Mouse (Mus musculus) adrenal gland, adult 8-10 months (tissue): ENCODE data around the gene Fibcd1. TPM values are rescaled to one million over a fixed set of nuclear protein-coding genes. Genes with fewer than 3 reads are reported as not detected.

Experiments
- DNase-seq: peaks from one replicate; pipeline ENCODE4 v3.0.0; 2022
- total RNA-seq, 4 experiments: library from RNA; stranded (reverse); gene quantifications; 2 replicates each; pipeline ENCODE4 v1.2.4; 2022

Fibcd1 gene
- total RNA-seq, 4 experiments from 2014 or later = 0.09 to 0.13 (median 0.11) TPM

GRCm38 (mm10) chr2:31857180-31857579 is 11.4 kb upstream of the Fibcd1 start:
- no peak for DNase-seq

- DNase-seq = no peak
These were observed 10.2 kb upstream of the Fibcd1 start for GRCm38 (mm10) chr2:31855991-31856390.

GRCm38 (mm10) chr2:31850141-31850540 is 4.3 kb upstream of the Fibcd1 start:
- DNase-seq = no peak

DNA sequence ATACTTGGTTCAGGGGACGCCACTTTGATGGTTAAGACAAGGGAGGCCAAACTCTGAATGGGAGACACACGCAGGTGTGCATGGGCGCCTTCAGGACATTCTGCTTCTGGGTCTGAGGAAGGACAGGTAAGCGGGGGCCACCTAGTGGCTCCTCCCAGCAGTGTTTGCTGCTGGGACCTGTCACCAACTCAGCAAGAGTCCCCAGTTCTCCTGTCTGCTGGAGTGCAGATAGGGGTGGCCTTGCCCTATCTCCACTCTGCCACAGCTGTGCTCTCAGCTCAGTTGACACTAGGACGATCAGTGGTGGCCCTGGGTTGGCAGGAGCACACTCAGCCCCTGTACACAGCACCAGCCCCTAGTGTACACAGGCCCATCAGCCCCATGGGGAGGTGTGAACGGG is 2.1 kb upstream of the Fibcd1 start:
- no peak for DNase-seq

DNA sequence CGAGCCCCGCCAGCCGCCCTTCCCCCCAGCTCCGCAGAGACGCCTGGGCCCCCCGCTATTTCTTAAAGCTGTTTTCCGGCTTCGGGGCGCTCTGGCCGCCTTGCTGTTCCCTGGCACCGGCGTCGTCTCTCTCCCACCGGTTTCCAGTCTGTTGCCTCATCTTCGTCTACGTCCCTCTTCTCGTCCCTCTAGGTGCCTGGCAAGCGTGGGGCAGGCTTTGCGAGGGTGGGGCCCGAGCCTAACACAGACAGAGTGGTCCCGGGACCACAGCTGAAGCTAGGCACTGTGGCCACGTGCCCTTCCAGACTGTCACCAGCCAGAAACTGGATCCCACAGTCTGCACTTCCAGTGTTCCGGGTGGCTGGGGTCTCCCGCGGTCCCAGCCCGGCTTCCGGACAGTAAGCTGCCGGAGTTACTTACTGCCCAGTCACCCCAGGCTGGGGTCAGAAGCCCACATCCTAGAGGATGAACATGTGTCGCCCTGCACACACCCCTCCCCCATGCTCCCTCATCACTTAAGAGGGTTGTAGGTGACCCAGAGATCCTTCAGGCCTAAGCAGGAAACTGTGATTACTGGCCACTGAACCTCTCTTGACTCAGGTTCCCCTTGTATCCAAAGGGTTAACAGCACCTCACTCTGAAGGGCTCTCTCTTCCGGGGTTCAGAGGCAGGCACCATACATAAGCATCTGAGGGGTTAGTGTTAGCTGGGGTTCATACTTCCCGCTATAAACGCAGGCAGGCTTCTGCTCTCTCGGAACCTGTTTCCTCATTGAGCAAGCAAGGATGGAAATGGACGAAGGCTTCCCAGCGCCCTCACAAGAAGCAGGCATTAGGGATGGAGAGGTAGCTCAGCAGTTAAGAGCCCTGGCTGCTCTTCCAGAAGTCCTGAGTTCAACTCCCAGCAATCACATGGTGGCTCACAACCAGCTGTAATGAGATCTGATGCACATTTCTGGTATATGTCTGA is 1.2 kb upstream of the Fibcd1 start:
- no peak for DNase-seq

DNA sequence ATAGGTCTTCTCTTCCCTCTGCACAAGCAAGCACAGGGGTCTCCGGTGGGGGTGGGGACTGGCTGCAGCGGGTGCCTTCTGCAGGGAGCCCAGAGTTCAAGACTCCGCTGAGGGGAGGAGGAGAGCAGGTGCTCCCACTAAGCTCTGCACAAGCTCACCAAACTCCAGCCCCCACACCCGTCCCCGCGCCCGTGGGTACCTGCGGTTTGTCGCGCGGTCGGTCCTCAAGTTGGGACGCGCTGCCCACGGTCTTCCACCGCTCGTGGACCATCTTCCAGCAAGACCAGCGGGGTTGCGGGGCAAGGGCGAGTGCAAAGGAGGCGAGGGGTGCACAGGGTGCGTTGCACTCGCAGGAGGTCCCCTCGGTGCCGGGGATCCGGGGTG is 301 bp downstream of the Fibcd1 start:
- no peak for DNase-seq

- DNase-seq = no peak
These were observed 1.1 kb downstream of the Fibcd1 start for GRCm38 (mm10) chr2:31844729-31845136.

DNA sequence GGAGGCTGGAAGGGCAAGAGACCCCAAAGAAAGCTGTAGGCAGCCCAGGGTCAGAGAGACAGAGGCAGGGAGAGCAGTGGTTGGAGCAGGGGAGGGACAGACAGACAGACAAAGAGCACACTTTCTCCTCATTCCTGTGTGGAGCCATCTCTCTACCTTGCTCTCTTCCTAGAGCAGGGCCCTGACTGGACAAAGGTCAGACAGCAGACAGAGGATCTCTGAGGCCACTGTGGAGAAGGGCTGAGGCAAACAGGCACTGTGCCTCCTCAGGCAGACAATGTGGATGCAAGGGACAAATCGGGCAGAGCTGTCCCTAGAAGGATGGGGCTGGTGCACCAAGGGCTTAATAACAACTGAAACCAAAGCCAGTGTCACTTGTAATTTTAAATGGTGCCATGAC is 6.9 kb downstream of the Fibcd1 start:
- no peak for DNase-seq

DNA sequence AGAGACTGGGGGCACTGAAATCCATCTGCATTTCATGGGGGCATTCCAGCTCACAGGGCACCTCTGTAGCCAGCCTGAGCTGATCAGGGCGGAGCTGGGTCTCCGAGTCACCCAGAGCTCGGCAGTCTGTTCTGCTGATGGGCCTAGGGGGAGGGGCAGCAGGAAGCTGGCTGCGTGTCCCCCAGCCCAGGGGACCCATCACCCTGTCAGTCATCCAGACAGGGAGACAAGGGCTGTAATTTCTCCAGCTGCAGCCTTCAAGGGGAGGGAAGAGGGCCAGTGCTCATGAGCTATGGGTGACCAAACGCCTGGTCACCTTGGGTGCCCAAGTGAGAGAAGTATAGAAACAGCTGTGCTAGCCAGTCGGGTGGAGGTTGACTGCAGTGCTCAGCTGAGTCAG is 8.8 kb downstream of the Fibcd1 start:
- DNase-seq = no peak

DNA sequence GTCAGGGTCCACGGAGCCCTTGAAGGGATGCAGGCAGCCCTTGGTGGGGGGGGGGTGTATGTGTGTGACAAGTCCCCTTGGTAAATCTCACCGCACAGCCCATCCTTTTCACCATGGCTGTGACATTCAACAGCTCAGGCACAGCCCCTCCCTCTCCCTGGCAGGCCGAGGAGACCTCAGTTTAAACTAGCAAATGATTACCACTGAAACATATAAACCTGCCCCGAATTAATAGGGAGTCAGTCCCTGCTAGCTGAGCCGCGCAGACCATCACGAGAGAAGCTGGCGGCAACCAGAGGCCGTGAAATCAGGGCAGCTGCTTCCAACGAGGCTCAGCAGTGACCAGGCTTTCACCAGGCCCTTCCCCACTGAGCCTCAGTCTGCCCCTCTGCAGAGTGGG is 9.7 kb downstream of the Fibcd1 start:
- no peak for DNase-seq

DNA sequence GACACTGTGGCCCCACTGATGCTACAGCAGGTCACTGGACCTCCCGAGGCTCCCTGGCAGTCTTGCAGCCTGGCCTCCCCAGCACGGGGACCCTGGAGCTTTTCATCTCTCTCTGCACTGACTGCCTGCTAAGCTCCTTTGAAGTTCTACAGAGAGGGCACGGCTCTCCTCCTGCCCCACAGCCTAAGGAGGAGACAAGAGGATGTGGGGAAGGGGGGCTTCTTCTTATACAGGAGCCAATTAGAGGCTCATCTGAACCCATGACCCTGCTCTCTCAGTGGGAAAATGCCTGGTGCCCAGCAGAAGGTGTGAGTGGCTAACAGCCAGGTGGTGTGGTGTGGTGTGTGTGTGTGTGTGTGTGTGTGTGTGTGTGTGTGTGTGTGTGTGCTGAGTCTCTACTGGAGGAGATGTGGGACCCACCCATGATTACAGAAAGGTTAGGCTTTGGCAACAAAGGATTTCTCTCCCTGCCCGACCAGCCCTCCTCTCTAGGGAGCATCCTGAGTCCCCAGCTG is 17.4 kb downstream of the Fibcd1 start:
- no peak for DNase-seq

GRCm38 (mm10) chr2:31827877-31828276 is 17.9 kb downstream of the Fibcd1 start:
- no peak for DNase-seq

DNA sequence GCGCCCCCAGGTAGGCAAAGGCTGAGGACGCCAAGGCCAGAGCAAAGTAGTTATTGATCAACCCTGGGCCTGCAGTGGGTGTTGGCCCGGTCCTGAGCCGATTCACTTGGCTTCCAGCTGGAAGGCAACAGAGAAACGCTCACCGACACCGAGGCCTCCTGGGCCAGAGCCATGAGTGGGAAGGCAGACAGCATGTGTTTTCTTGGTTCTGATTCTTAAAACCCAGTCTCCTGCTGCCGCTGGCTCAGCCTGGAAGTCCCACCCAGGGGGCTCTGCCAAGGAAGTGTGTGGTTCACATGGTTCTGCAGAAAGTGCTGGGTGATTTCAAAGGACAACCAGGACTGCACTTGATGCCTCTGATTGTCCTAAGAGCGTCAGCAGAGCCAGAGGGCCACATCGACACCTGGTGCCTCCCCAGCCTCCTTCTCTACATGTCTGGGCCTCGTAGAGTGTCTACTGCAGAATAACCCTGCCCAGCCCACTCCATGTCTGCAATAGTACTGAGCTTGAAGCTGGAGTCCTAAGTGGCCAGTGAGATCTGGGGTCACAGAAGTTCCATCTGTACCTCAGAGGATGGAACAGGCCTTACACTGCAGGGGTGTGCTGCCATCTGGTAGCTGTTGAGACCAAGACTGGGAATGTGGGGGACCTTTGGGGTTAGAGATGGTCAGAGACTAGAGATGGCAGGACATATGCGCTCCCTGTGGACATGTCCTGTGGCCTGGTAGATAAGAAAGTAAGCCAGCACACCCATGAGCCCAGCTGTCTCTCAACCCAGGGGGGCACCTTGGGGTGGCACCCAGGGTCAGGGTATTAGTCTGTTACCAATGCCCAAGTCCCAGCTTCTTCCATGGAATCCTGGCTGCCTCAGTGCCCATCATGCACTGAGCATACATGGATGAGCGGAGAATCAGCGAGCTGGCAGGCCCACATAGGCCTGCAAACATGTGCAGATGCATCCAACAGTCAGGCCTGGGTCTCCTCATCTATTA is 19.4 kb downstream of the Fibcd1 start:
- DNase-seq = no peak

DNA sequence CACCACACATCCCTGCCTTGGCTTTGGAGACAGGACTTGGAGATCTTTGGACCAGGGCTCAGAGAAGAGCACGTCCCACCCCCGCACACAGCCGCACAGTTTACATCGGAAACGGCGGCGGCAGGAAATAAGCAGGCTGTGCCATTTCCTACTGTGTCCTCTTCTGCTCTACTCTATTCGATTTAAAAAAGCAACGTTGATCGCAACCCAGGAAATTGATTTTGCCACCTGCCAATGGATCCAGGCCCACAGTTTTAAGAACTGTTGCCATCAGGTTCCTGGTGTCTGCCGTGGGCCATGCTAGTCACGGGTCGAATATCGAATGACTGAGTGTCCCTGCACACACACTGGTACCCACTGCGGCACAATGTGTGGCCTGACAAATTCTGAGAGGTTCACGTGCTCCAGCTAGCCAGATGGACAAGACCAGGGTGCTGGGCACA is 20.3 kb downstream of the Fibcd1 start:
- DNase-seq = no peak

DNA sequence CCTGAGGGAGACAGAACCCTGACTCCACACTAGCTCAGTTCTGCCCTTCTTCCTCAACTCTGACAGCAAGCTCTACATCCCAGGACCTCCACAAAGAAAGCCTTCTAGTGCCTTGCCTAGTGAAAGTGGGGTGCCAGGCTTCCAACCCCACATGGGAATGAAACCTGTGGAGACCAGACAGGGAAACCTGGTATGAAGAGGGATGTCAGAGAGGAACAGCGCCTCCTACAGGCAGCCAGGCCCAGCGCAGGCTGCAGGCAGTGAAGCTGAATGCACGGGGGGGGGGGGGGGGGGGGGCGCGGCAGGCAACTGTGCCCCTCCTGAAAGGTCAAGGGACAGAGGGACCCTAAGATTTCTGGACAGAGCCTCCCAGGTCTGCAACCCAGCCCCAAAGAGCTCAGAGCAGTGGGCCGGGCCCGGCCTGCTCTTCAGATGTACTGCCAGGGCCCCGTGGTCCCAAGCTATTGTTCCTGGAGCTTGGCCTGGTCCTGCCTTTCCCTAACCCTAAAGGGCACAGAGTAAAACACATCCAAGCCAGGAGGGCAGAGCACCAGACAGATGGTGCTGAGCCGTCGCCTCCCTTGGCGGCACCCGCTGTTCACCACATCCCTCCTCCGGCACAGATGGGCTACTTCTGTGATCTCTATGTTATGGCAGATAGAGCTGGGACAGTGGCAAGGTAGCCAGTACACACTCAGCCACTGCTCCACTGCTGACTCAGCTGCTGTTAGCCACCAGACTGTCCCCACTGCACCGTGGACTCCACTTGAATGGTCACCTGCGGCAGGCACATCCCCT is 21.7 kb downstream of the Fibcd1 start:
- no peak for DNase-seq

- DNase-seq = no peak
These were observed 23.1 kb downstream of the Fibcd1 start for GRCm38 (mm10) chr2:31822524-31823371.

GRCm38 (mm10) chr2:31815367-31815766 is 30.4 kb downstream of the Fibcd1 start:
- DNase-seq = peak; percentile 24

GRCm38 (mm10) chr2:31814699-31815098 is 31.1 kb downstream of the Fibcd1 start:
- DNase-seq = no peak

DNA sequence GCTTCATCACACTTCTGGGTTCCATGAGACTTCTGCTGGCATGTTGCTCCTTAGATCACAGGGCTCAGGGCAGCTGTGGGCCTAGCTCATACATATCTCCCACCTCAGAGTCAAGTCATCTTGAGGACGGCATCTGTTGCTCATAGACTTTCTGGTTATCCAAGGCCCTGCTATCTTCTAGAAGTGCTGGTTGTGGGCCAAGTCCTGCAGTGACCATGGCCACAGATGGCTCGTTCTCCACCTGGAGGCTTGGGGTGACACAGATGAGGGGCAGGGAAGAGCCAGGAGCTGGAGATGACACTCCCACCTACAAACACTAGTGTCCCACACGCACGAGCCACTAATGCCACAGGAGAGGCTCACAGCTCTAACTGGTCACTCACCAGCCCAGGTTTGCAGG is 32.2 kb downstream of the Fibcd1 start:
- no peak for DNase-seq

GRCm38 (mm10) chr2:31811086-31811958 is 34.5 kb downstream of the Fibcd1 start:
- no peak for DNase-seq
